In genomic region chr4:138494905-138495304, GRCm38 (mm10) we compare ENCODE assay signal across 8 mouse cellular contexts. TPM values are rescaled to one million over a fixed set of nuclear protein-coding genes. Genes with fewer than 3 reads are reported as not detected.
DNase-seq lines count a peak whose midpoint lies in the region; ATAC-seq lines count a peak whose summit lies in the region.

No protein-coding gene starts in this region.

- DNase-seq in frontal cortex, postnatal 10 days (ENCODE audit: low spot score in 2 of 2) = peak; percentile 54 to 81
- no peak for DNase-seq in frontal cortex, postnatal 36 days (ENCODE audit: low spot score in 2 of 2)
- peak; percentile 68 for DNase-seq in embryo, embryonic 11 days
- peak; percentile 47 for DNase-seq in heart, postnatal 4 days
- peak; percentile 22 for DNase-seq in lung, postnatal 36 days
- DNase-seq in adrenal gland, adult 2 months = no peak
- no peak for DNase-seq in thymus, postnatal 10 days (ENCODE audit: low spot score in 2 of 2)

- H3K9ac ChIP-seq in stomach, embryonic 15.5 days = no peak overlapping the region

- no peak overlapping the region for H3K4me3 ChIP-seq in stomach, embryonic 15.5 days (replicated peaks)

- no peaks in the 10 kb centered on the region for H3K27me3 ChIP-seq in stomach, embryonic 15.5 days (replicated peaks)

- no peaks in the 10 kb centered on the region for H3K9me3 ChIP-seq in stomach, embryonic 15.5 days

- no peaks in the 10 kb centered on the region for H3K36me3 ChIP-seq in stomach, embryonic 15.5 days

- peaks cover 40% of the 10 kb centered on the region for H3K4me1 ChIP-seq in stomach, embryonic 15.5 days

- 0 out of 2 replicates have a peak, but pooled peaks have one; percentile 34 for ATAC-seq in stomach, embryonic 15.5 days (ENCODE audit: insufficient read depth, low FRiP score, low read depth)

- H3K27ac ChIP-seq in stomach, embryonic 15.5 days = peak overlapping the region; percentile 32; the same call in 1 of the 2 replicates

- no peak overlapping the region for H3K4me2 ChIP-seq in stomach, embryonic 15.5 days

- WGBS in stomach, embryonic 15.5 days = 39% methylated on average over 5 of the region's 5 CpGs

RNA-seq across cellular contexts. Expression of gene Camk2n1, which starts 40.8 kb away (rescaled TPM):
- total RNA-seq in heart, postnatal 4 days (2021) = 1 to 10 TPM; 6.8 to 8.0 TPM
- polyA plus RNA-seq in stomach, embryonic 15.5 days (2015; fragmentation: Nextera tagmentation; extraction: Ambion mirVana) = 5.0 and 5.2 TPM in 2 replicates
- 10 to 100 TPM; 24.4 to 26.4 TPM for total RNA-seq in adrenal gland, adult 2 months (2021)
- polyA plus RNA-seq in adrenal gland, adult 2 months (2012; rRNA removed) = 30.9 and 69.4 TPM in 2 replicates

Comparison
In these comparisons a context has a peak if more than half of its experiments do, and no peak if none do; other contexts are left out.
1. DNase-seq: peak in frontal cortex, postnatal 10 days (2 of 2), embryo, embryonic 11 days (single experiment), heart, postnatal 4 days (single experiment) and lung, postnatal 36 days (single experiment); none in frontal cortex, postnatal 36 days (0 of 2), adrenal gland, adult 2 months (single experiment) and thymus, postnatal 10 days (0 of 2).